Mouse (Mus musculus): ENCODE measurements at regions not wholly inside any gene's neighbourhood (a gene's known extent, or its start where the extent isn't known, plus 50 kb on each side); places are given as distances from the start of the nearest gene placed in this dataset.

DNA sequence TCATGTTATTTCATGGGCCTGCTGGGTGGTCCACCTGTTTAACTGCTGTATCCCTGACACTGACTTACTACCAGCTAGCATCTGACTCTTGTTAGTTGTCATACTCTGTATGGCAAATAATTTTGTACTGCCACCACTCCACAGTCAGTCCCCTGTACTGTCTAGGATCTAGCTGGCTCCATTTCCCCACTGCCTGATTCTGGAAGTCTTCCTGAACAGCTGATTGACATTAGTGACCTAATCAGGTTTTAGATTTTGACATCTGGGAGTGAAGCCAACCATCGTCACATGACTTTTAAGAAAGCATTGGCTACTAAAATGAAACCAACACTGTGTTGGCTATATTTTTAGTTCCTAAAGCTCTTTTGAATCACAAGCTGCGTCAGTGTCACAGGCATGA, 711.3 kb downstream of the Bcl11a start:
- 0 out of 2 replicates have a peak, but pooled peaks cover 5% of the 10 kb centered on the region for H3K9me3 ChIP-seq (ENCODE audit: control insufficient read depth, low read length)
- H3K36me3 ChIP-seq (ENCODE audit: control insufficient read depth, insufficient read depth, low read length): no peaks in the 10 kb centered on the region
- no peak overlapping the region for H3K9ac ChIP-seq (replicated peaks; ENCODE audit: low read length)
- DNase-seq (no peak), ATAC-seq (ENCODE audit: low FRiP score, low TSS enrichment) (no peak)
- H3K27me3 ChIP-seq (ENCODE audit: control insufficient read depth, insufficient read depth, low read length): no peaks in the 10 kb centered on the region
- WGBS: 90% methylated on average over 2 of the region's 2 CpGs
- H3K4me1 ChIP-seq (ENCODE audit: control insufficient read depth, insufficient read depth, low read length): no peaks in the 10 kb centered on the region
- H3K4me2 ChIP-seq (ENCODE audit: low read length): no peak overlapping the region
- H3K4me3 ChIP-seq (replicated peaks; ENCODE audit: low read depth, low read length): no peak overlapping the region
- H3K27ac ChIP-seq (replicated peaks; ENCODE audit: low read depth, low read length): no peak overlapping the region

DNA sequence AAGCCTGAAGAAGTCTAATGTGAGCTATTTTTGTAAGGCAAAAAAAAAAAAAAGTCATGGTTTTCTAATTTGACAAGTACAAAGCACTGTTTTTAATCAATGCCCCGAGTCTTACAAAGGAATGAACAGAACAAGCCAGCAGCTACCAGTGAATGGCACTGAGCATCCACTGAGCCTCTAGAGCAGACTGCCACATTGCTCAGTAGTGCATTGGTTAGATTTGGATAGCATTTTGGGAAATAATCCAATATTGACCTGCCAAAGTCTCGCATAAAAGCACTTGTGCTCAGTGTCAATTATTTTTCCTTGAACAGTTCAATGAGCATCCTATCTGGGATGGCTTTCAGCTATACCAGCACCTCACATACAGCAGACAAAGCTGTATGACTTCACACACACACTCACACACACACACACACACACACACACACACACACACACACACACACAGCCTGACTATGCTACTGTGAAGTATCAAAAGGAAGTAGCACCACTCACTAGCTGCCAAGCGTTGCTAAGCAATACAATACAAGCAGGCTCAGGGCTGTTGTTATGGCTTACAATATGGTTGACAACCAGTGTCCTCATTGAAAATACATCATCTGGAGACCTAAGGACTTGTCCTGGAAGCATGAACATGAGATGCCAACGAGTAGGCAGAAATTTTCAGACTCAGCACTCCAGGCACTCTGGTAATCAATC, 717.8 kb downstream of the Bcl11a start:
- no peak overlapping the region for H3K4me3 ChIP-seq (replicated peaks; ENCODE audit: low read depth, low read length)
- H3K27me3 ChIP-seq (ENCODE audit: control insufficient read depth, insufficient read depth, low read length): no peaks in the 10 kb centered on the region
- DNase-seq: peak; percentile 26
- 56% methylated on average over 4 of the region's 4 CpGs for WGBS
- H3K36me3 ChIP-seq (ENCODE audit: control insufficient read depth, insufficient read depth, low read length): no peaks in the 10 kb centered on the region
- H3K4me1 ChIP-seq (ENCODE audit: control insufficient read depth, insufficient read depth, low read length): no peaks in the 10 kb centered on the region
- H3K4me2 ChIP-seq (ENCODE audit: low read length): no peak overlapping the region
- H3K27ac ChIP-seq (replicated peaks; ENCODE audit: low read depth, low read length): no peak overlapping the region
- H3K9ac ChIP-seq (replicated peaks; ENCODE audit: low read length): no peak overlapping the region
- H3K9me3 ChIP-seq (ENCODE audit: control insufficient read depth, low read length): no peaks in the 10 kb centered on the region
- ATAC-seq (ENCODE audit: low FRiP score, low TSS enrichment): peak; percentile 46

DNA sequence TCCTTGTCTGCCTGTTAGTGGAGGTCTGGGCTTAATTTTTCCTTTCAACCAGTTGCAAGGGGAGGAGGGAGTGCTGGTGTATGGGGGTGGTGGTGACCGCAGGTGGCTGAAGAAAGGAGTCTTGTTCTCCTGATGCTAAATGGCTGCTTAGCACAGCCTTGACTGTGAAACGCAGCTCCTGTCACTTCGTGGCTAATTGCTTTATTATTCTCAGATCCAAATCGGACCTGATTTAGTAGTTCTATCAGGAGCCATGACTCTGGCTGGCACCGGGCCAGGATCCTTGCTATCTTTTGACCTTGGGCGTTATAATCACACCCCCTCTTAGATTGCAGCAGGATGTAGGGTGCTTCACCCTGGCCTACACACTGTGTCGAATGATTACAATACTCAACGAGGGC, 726.8 kb downstream of the Bcl11a start:
- Histone ChIP-seq H3K4me1 (ENCODE audit: control insufficient read depth, insufficient read depth, low read length) (no peaks in the 10 kb centered on the region), H3K36me3 (ENCODE audit: control insufficient read depth, insufficient read depth, low read length) (no peaks in the 10 kb centered on the region), H3K4me2 (ENCODE audit: low read length) (no peak overlapping the region), H3K9me3 (ENCODE audit: control insufficient read depth, low read length) (no peaks in the 10 kb centered on the region), H3K27me3 (ENCODE audit: control insufficient read depth, insufficient read depth, low read length) (no peaks in the 10 kb centered on the region), H3K4me3 (replicated peaks; ENCODE audit: low read depth, low read length) (no peak overlapping the region), H3K9ac (replicated peaks; ENCODE audit: low read length) (no peak overlapping the region), H3K27ac (replicated peaks; ENCODE audit: low read depth, low read length) (no peak overlapping the region)
- DNase-seq (peak; percentile 27), ATAC-seq (ENCODE audit: low FRiP score, low TSS enrichment) (no peak)
- WGBS: 65% methylated on average over 8 of the region's 8 CpGs

DNA sequence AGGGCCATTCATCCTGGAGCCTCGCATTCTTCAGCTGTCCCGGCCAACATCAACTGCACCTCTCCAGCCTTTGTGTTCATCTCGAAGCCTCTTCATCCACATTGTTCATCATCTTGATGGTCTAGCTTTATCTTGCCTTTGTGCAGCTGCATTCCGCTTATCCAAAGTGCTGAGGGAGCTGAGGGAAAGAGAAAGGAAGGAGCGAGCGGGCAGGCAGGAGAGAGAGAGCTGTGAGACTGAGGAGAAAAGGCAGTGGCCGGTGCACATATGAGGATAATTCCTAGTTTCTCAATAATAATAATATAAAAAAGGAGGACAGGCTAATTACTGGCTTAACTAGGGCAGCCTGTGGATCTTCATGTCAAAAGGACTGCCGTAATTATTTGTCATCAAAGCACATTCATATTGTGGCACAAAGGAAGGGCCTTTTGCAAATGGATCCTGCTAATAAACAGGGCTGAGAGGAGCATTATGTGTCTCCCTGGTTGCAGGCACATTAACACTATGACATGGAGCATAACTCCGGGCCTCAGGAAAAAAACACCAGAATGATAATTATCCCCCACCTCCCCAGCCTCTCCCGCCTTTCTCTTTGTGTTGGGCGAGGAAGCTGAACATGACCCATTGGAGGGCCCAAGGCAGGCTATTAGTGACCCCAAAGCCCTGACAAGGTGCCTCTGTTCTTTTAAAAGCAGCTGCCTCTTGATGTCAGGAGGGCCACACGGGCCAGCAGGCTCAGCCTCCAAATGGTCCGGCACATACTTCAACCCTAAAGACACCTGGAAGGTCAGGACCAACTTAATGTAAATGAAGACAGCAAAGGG, 751.9 kb downstream of the Bcl11a start:
- Histone ChIP-seq H3K4me2 (ENCODE audit: low read length) (0 out of 2 replicates have a peak overlapping the region, but pooled peaks have one; percentile 4), H3K9me3 (ENCODE audit: control insufficient read depth, low read length) (no peaks in the 10 kb centered on the region), H3K9ac (replicated peaks; ENCODE audit: low read length) (no peak overlapping the region), H3K27ac (replicated peaks; ENCODE audit: low read depth, low read length) (peak overlapping the region; percentile 49), H3K4me1 (ENCODE audit: control insufficient read depth, insufficient read depth, low read length) (peaks cover 9% of the 10 kb centered on the region), H3K36me3 (ENCODE audit: control insufficient read depth, insufficient read depth, low read length) (no peaks in the 10 kb centered on the region), H3K27me3 (ENCODE audit: control insufficient read depth, insufficient read depth, low read length) (no peaks in the 10 kb centered on the region), H3K4me3 (replicated peaks; ENCODE audit: low read depth, low read length) (no peak overlapping the region)
- DNase-seq (peak; percentile 37), ATAC-seq (ENCODE audit: low FRiP score, low TSS enrichment) (peak; percentile 24)
- 32% methylated on average over 13 of the region's 13 CpGs for WGBS

DNA sequence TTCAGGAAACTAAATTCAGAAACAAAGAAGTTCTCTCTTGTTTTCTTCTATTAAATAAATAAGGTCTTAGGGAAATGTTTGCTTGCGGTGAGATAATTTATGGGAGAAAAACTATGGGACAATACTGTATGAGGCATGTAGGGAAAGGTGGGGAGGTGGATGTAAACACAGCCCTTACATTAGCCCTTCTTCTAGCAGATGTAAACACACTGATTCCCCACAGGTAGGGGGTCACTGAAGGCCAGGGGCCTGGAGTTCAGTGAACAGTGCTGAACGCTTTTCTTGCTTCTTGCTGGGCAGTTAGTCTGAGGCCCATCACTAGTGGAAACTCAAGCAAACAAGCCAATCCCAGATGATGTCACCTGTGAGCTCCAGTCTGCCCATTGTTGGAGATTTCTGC, 752.6 kb downstream of the Bcl11a start:
- ATAC-seq (ENCODE audit: low FRiP score, low TSS enrichment) (no peak), DNase-seq (no peak)
- no peak overlapping the region for H3K9ac ChIP-seq (replicated peaks; ENCODE audit: low read length)
- H3K27me3 ChIP-seq (ENCODE audit: control insufficient read depth, insufficient read depth, low read length): no peaks in the 10 kb centered on the region
- no peak overlapping the region for H3K4me3 ChIP-seq (replicated peaks; ENCODE audit: low read depth, low read length)
- H3K4me2 ChIP-seq (ENCODE audit: low read length): no peak overlapping the region
- 80% methylated on average over 2 of the region's 2 CpGs for WGBS
- peaks cover 9% of the 10 kb centered on the region for H3K4me1 ChIP-seq (ENCODE audit: control insufficient read depth, insufficient read depth, low read length)
- no peak overlapping the region for H3K27ac ChIP-seq (replicated peaks; ENCODE audit: low read depth, low read length)
- no peaks in the 10 kb centered on the region for H3K9me3 ChIP-seq (ENCODE audit: control insufficient read depth, low read length)
- no peaks in the 10 kb centered on the region for H3K36me3 ChIP-seq (ENCODE audit: control insufficient read depth, insufficient read depth, low read length)

DNA sequence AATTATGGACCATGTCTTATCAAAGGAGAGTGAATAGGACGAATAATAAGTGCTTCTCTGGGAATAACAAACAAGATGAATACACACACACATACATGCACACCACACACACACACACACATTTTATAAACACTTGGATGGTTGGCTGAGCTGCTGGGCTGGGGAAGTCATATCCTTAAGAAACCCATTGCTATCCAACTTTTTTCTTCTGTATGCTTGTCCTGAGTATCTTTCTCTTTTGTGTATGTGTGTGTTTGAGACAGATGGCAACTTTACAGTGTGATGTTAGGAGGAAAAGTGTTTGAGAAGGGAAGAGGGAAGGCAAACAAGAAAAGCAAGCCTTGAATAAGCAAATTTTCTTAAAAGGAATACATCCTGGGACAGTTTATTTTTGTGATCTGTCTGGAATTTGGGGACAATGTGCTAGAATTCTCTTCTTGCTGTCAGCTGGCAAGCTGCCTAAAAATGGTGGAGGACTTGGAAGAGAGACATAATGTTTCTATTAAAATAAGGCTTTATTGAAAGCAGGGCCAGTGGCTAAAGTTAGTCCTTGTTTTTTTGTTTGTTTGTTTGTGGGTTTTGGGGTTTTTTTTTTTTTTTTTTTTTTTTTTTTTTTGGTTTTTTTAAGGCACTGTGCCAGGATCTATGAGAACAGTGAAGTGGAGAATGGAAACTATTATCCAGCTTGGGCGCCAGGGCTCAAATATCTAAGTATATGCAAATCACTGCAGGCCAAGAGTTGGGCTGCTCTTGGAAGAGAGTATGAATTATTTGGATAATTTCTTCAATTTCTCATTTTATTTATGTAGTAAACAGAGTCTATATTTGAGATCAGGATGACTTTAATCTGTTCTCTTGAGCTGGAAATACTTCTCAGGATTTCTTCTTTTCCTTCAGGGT, 766.2 kb downstream of the Bcl11a start:
- no peak overlapping the region for H3K4me2 ChIP-seq (ENCODE audit: low read length)
- H3K4me1 ChIP-seq (ENCODE audit: control insufficient read depth, insufficient read depth, low read length): no peaks in the 10 kb centered on the region
- DNase-seq: peak; percentile 20
- H3K36me3 ChIP-seq (ENCODE audit: control insufficient read depth, insufficient read depth, low read length): no peaks in the 10 kb centered on the region
- H3K9me3 ChIP-seq (ENCODE audit: control insufficient read depth, low read length): no peaks in the 10 kb centered on the region
- ATAC-seq (ENCODE audit: low FRiP score, low TSS enrichment): no peak
- 80% methylated on average over 2 of the region's 2 CpGs for WGBS
- H3K4me3 ChIP-seq (replicated peaks; ENCODE audit: low read depth, low read length): no peak overlapping the region
- H3K27ac ChIP-seq (replicated peaks; ENCODE audit: low read depth, low read length): no peak overlapping the region
- no peaks in the 10 kb centered on the region for H3K27me3 ChIP-seq (ENCODE audit: control insufficient read depth, insufficient read depth, low read length)
- no peak overlapping the region for H3K9ac ChIP-seq (replicated peaks; ENCODE audit: low read length)

DNA sequence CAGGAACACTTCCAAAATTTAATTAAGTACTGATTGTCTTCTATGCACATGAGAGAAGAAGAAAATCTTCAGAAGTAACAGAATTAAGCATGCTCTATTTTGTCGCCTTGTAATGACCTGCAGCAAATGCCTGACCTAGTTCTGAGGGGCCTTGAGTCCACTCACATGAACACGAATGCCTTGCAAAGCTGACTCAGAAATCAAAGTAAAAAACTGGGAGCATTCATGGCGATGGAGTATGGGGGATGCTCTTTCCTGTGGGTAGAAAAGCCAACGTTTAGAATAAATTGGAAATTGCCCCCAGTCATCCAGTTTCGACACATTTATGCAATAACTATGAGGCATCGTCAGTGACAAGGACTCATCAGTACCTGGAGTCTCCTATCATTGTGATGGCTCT, 779.1 kb downstream of the Bcl11a start:
- no peak overlapping the region for H3K4me3 ChIP-seq (replicated peaks; ENCODE audit: low read depth, low read length)
- H3K4me1 ChIP-seq (ENCODE audit: control insufficient read depth, insufficient read depth, low read length): no peaks in the 10 kb centered on the region
- no peak overlapping the region for H3K27ac ChIP-seq (replicated peaks; ENCODE audit: low read depth, low read length)
- no peak for DNase-seq
- H3K9ac ChIP-seq (replicated peaks; ENCODE audit: low read length): no peak overlapping the region
- no peaks in the 10 kb centered on the region for H3K27me3 ChIP-seq (ENCODE audit: control insufficient read depth, insufficient read depth, low read length)
- whole genome bisulfite sequencing: 86% methylated on average over 6 of the region's 6 CpGs
- no peaks in the 10 kb centered on the region for H3K36me3 ChIP-seq (ENCODE audit: control insufficient read depth, insufficient read depth, low read length)
- ATAC-seq (ENCODE audit: low FRiP score, low TSS enrichment): no peak
- no peak overlapping the region for H3K4me2 ChIP-seq (ENCODE audit: low read length)
- H3K9me3 ChIP-seq (ENCODE audit: control insufficient read depth, low read length): no peaks in the 10 kb centered on the region

DNA sequence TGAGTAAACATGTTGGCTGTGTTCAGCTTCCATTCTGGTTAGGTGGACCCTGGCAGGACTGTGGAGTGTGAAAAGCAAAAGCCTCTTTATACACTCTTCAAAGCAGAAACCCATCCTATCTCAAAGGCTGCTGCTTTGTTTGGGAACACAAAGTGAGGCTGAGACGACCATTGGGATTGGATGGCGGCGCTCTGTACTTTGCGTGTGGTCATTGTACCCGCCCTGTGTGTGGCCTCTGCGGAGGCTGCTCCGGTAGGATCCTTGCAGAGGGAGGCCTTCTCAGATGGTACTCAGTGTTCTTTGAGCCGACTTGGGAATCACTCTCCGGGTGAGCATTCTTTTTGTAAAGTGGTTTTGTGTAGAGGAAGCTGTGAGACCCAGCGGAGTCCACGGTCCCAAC, 786.8 kb downstream of the Bcl11a start:
- ATAC-seq (ENCODE audit: low FRiP score, low TSS enrichment): no peak
- H3K27me3 ChIP-seq (ENCODE audit: control insufficient read depth, insufficient read depth, low read length): no peaks in the 10 kb centered on the region
- no peak overlapping the region for H3K4me2 ChIP-seq (ENCODE audit: low read length)
- no peak overlapping the region for H3K27ac ChIP-seq (replicated peaks; ENCODE audit: low read depth, low read length)
- H3K36me3 ChIP-seq (ENCODE audit: control insufficient read depth, insufficient read depth, low read length): no peaks in the 10 kb centered on the region
- H3K4me1 ChIP-seq (ENCODE audit: control insufficient read depth, insufficient read depth, low read length): no peaks in the 10 kb centered on the region
- WGBS: 33% methylated on average over 11 of the region's 11 CpGs
- no peaks in the 10 kb centered on the region for H3K9me3 ChIP-seq (ENCODE audit: control insufficient read depth, low read length)
- DNase-seq: no peak
- no peak overlapping the region for H3K4me3 ChIP-seq (replicated peaks; ENCODE audit: low read depth, low read length)
- no peak overlapping the region for H3K9ac ChIP-seq (replicated peaks; ENCODE audit: low read length)
